9 mouse cellular contexts compared by ENCODE assay signal in genomic region chr5:19909071-19909470, GRCm38 (mm10).
DNase-seq lines count a peak whose midpoint lies in the region; ATAC-seq and TF ChIP-seq lines count a peak whose summit lies in the region.
"Had no signal": no experiment of that assay in that cellular context is flagged by ENCODE, and none has a peak within 500 bp of the region (broad histone marks: within the 10 kb centered on the region; RNA-seq: fewer than 3 reads in every experiment).

No protein-coding gene starts in this region.

- intact Hi-C loops in heart, postnatal 36 days (cut with DNase I): no loop called here

- H3K27me3 ChIP-seq in heart, embryonic 12.5 days (replicated peaks): peaks cover 14% of the 10 kb centered on the region; the same call in 1 of the 2 replicates
- no peaks in the 10 kb centered on the region for H3K27me3 ChIP-seq in hindbrain, embryonic 15.5 days
- peaks cover 17% of the 10 kb centered on the region for H3K27me3 ChIP-seq in limb, embryonic 15.5 days
- no peaks in the 10 kb centered on the region for H3K27me3 ChIP-seq in stomach, postnatal 0 days (ENCODE audit: control insufficient read depth, insufficient read depth, low read length)
- H3K27me3 ChIP-seq: CH12.LX had no signal

- ATAC-seq in heart, embryonic 12.5 days (ENCODE audit: insufficient number of reproducible peaks, low FRiP score): no peak
- peak; percentile 60 for ATAC-seq in hindbrain, embryonic 15.5 days (ENCODE audit: low FRiP score, low read depth)
- no peak for ATAC-seq in limb, embryonic 15.5 days (ENCODE audit: insufficient number of reproducible peaks, low FRiP score, low TSS enrichment, low read depth)
- no peak for ATAC-seq in stomach, postnatal 0 days (ENCODE audit: low FRiP score, low TSS enrichment)

- H3K4me3 ChIP-seq in heart, embryonic 12.5 days: peak overlapping the region; percentile 45
- H3K4me3 ChIP-seq in hindbrain, embryonic 15.5 days: peak overlapping the region; percentile 54
- H3K4me3 ChIP-seq in limb, embryonic 15.5 days: peak overlapping the region; percentile 37
- H3K4me3 ChIP-seq in stomach, postnatal 0 days (ENCODE audit: low read depth, low read length): peak overlapping the region; percentile 25

- TF ChIP-seq CTCF in stomach, postnatal 0 days (IDR thresholded peaks at IDR 0.05; ENCODE audit: low read depth): no peak

- H3K4me2 ChIP-seq in heart, embryonic 12.5 days: peak overlapping the region; percentile 79
- peak overlapping the region; percentile 63 for H3K4me2 ChIP-seq in hindbrain, embryonic 15.5 days
- H3K4me2 ChIP-seq in limb, embryonic 15.5 days: peak overlapping the region; percentile 62
- peak overlapping the region; percentile 58 for H3K4me2 ChIP-seq in stomach, postnatal 0 days (replicated peaks; ENCODE audit: low read depth)

- peaks cover 11% of the 10 kb centered on the region; the same call in 1 of the 2 replicates for H3K4me1 ChIP-seq in heart, embryonic 12.5 days (replicated peaks)
- H3K4me1 ChIP-seq in hindbrain, embryonic 15.5 days (replicated peaks): peaks cover 26% of the 10 kb centered on the region
- H3K4me1 ChIP-seq in limb, embryonic 15.5 days: peaks cover 13% of the 10 kb centered on the region; the same call in 1 of the 2 replicates
- no peaks in the 10 kb centered on the region for H3K4me1 ChIP-seq in stomach, postnatal 0 days (replicated peaks; ENCODE audit: control insufficient read depth, insufficient read depth)

- no peak for DNase-seq in heart, postnatal 36 days
- peak; percentile 25 for DNase-seq in embryo, embryonic 9.5 days (ENCODE audit: extremely low spot score)
- DNase-seq in stomach, postnatal 0 days (ENCODE audit: low spot score): no peak
- no peak for DNase-seq in urinary bladder, postnatal 25 days (ENCODE audit: low spot score)
- DNase-seq in thymus, postnatal 10 days (ENCODE audit: low spot score in 2 of 2): no peak

- H3K27ac ChIP-seq in heart, embryonic 12.5 days (ENCODE audit: poor library complexity, severe bottlenecking): no peak overlapping the region
- H3K27ac ChIP-seq in hindbrain, embryonic 15.5 days (replicated peaks): peak overlapping the region; percentile 89
- no peak overlapping the region for H3K27ac ChIP-seq in limb, embryonic 15.5 days
- H3K27ac ChIP-seq in stomach, postnatal 0 days (replicated peaks): no peak overlapping the region

- no peaks in the 10 kb centered on the region for H3K36me3 ChIP-seq in heart, embryonic 12.5 days
- no peaks in the 10 kb centered on the region for H3K36me3 ChIP-seq in hindbrain, embryonic 15.5 days
- H3K36me3 ChIP-seq in limb, embryonic 15.5 days: no peaks in the 10 kb centered on the region
- no peaks in the 10 kb centered on the region for H3K36me3 ChIP-seq in stomach, postnatal 0 days (ENCODE audit: control insufficient read depth, insufficient read depth, low read length)

- no peaks in the 10 kb centered on the region for H3K9me3 ChIP-seq in heart, embryonic 12.5 days (replicated peaks)
- H3K9me3 ChIP-seq in hindbrain, embryonic 15.5 days: no peaks in the 10 kb centered on the region
- no peaks in the 10 kb centered on the region for H3K9me3 ChIP-seq in limb, embryonic 15.5 days
- H3K9me3 ChIP-seq in stomach, postnatal 0 days (ENCODE audit: control insufficient read depth, low read length): no peaks in the 10 kb centered on the region

- WGBS in heart, embryonic 12.5 days: 7% methylated on average over 11 of the region's 11 CpGs
- WGBS in hindbrain, embryonic 15.5 days: 1% methylated on average over 11 of the region's 11 CpGs
- WGBS in limb, embryonic 15.5 days: 8% methylated on average over 11 of the region's 11 CpGs
- 9% methylated on average over 11 of the region's 11 CpGs for WGBS in stomach, postnatal 0 days

- H3K9ac ChIP-seq in heart, embryonic 12.5 days: no peak overlapping the region
- peak overlapping the region; percentile 71 for H3K9ac ChIP-seq in hindbrain, embryonic 15.5 days
- H3K9ac ChIP-seq in limb, embryonic 15.5 days: no peak overlapping the region
- no peak overlapping the region for H3K9ac ChIP-seq in stomach, postnatal 0 days (ENCODE audit: low read length)

- no peak for TF ChIP-seq EP300 in stomach, postnatal 0 days (optimal IDR thresholded peaks at IDR 0.05)
